Mouse (Mus musculus): ENCODE measurements at regions not wholly inside any gene's neighbourhood (a gene's known extent, or its start where the extent isn't known, plus 50 kb on each side); places are given as distances from the start of the nearest gene placed in this dataset.

GRCm38 (mm10) chr15:72381744-72382143 lies 1452.6 kb upstream of the Gm6569 start:
- no peaks in the 10 kb centered on the region for H3K4me1 ChIP-seq (ENCODE audit: control insufficient read depth in 1 of 2, insufficient read depth in 2 of 2)
- TF ChIP-seq MYC (IDR thresholded peaks at IDR 0.05; ENCODE audit: low read depth, low read length) (no peak), ZKSCAN1 (IDR thresholded peaks at IDR 0.05; ENCODE audit: borderline replicate concordance, low read depth, low read length) (no peak), NELFE (IDR thresholded peaks at IDR 0.05; ENCODE audit: low read depth, low read length) (no peak), USF2 (conservative IDR thresholded peaks at IDR 0.05; ENCODE audit: low read depth, low read length) (no peak), ZNF384 (IDR thresholded peaks at IDR 0.05; ENCODE audit: low read depth, low read length) (no peak), CTCF (conservative IDR thresholded peaks at IDR 0.05 in 1 of 2, IDR thresholded peaks at IDR 0.05 in 1 of 2; ENCODE audit: low read depth in 2 of 2, low read length in 2 of 2) (no peak), NRF1 (IDR thresholded peaks at IDR 0.05; ENCODE audit: low read depth, low read length) (no peak)
- dilution Hi-C loops (cut with MboI; ENCODE audit: extremely low pct_ligation_motif_present, extremely low pct_unique_long_range_greater_than_20kb, low sequenced_read_pairs) (no loop called here), in situ Hi-C loops (cut with MboI; ENCODE audit: low pct_ligation_motif_present, low pct_unique_long_range_greater_than_20kb, low sequenced_read_pairs) (no loop called here)
- H3K9ac ChIP-seq (ENCODE audit: insufficient read depth, low read depth), result no peak overlapping the region
- DNase-seq (ENCODE audit: extremely low read depth), result no peak
- peaks cover 2% of the 10 kb centered on the region for H3K9me3 ChIP-seq (replicated peaks; ENCODE audit: low read length)
- H3K36me3 ChIP-seq (replicated peaks in 1 of 2; ENCODE audit: control insufficient read depth in 1 of 2, insufficient read depth in 1 of 2, low read length in 1 of 2), result no peaks in the 10 kb centered on the region
- no peak overlapping the region for H3K4me2 ChIP-seq (ENCODE audit: insufficient read depth, low read depth, poor library complexity, severe bottlenecking)
- H3K4me3 ChIP-seq (replicated peaks in 1 of 3; ENCODE audit: low read depth in 2 of 3, low read length in 2 of 3, poor library complexity in 1 of 3), result no peak overlapping the region
- H3K79me2 ChIP-seq (replicated peaks; ENCODE audit: control insufficient read depth, extremely low read depth, insufficient read depth, poor library complexity, severe bottlenecking), result no peaks in the 10 kb centered on the region
- H3K27ac ChIP-seq (ENCODE audit: insufficient read depth, low read depth), result no peak overlapping the region
- H3K27me3 ChIP-seq (replicated peaks), result peaks cover 2% of the 10 kb centered on the region

GRCm38 (mm10) chr15:72382521-72382920 lies 1451.8 kb upstream of the Gm6569 start:
- peaks cover 1% of the 10 kb centered on the region for H3K27me3 ChIP-seq (replicated peaks)
- no peak for TF ChIP-seq JUN (IDR thresholded peaks at IDR 0.05; ENCODE audit: insufficient read depth, low read depth, low read length)
- TF ChIP-seq CHD1 (IDR thresholded peaks at IDR 0.05; ENCODE audit: low read depth, low read length), result no peak
- no peak for TF ChIP-seq CTCF (conservative IDR thresholded peaks at IDR 0.05 in 1 of 2, IDR thresholded peaks at IDR 0.05 in 1 of 2; ENCODE audit: low read depth in 2 of 2, low read length in 2 of 2)
- TF ChIP-seq ELF1 (IDR thresholded peaks at IDR 0.05; ENCODE audit: low read depth, low read length), result no peak
- in situ Hi-C loops (cut with MboI; ENCODE audit: low pct_ligation_motif_present, low pct_unique_long_range_greater_than_20kb, low sequenced_read_pairs), result no loop called here
- no peaks in the 10 kb centered on the region for H3K4me1 ChIP-seq (ENCODE audit: control insufficient read depth in 1 of 2, insufficient read depth in 2 of 2)
- no peak for DNase-seq (ENCODE audit: extremely low read depth)
- H3K27ac ChIP-seq (ENCODE audit: insufficient read depth, low read depth), result no peak overlapping the region
- H3K9ac ChIP-seq (ENCODE audit: insufficient read depth, low read depth), result no peak overlapping the region
- H3K36me3 ChIP-seq (replicated peaks in 1 of 2; ENCODE audit: control insufficient read depth in 1 of 2, insufficient read depth in 1 of 2, low read length in 1 of 2), result no peaks in the 10 kb centered on the region
- dilution Hi-C loops (cut with MboI; ENCODE audit: extremely low pct_ligation_motif_present, extremely low pct_unique_long_range_greater_than_20kb, low sequenced_read_pairs), result no loop called here
- H3K4me2 ChIP-seq (ENCODE audit: insufficient read depth, low read depth, poor library complexity, severe bottlenecking), result no peak overlapping the region
- no peaks in the 10 kb centered on the region for H3K79me2 ChIP-seq (replicated peaks; ENCODE audit: control insufficient read depth, extremely low read depth, insufficient read depth, poor library complexity, severe bottlenecking)
- H3K9me3 ChIP-seq (replicated peaks; ENCODE audit: low read length), result peaks cover 2% of the 10 kb centered on the region
- H3K4me3 ChIP-seq (replicated peaks in 1 of 3; ENCODE audit: low read depth in 2 of 3, low read length in 2 of 3, poor library complexity in 1 of 3), result no peak overlapping the region

GRCm38 (mm10) chr15:72383062-72383461 lies 1451.3 kb upstream of the Gm6569 start:
- Histone ChIP-seq H3K27ac (ENCODE audit: insufficient read depth, low read depth) (no peak overlapping the region), H3K27me3 (replicated peaks) (no peaks in the 10 kb centered on the region), H3K4me2 (ENCODE audit: insufficient read depth, low read depth, poor library complexity, severe bottlenecking) (no peak overlapping the region), H3K9me3 (replicated peaks; ENCODE audit: low read length) (peaks cover 2% of the 10 kb centered on the region), H3K4me1 (ENCODE audit: control insufficient read depth in 1 of 2, insufficient read depth in 2 of 2) (no peaks in the 10 kb centered on the region), H3K36me3 (replicated peaks in 1 of 2; ENCODE audit: control insufficient read depth in 1 of 2, insufficient read depth in 1 of 2, low read length in 1 of 2) (no peaks in the 10 kb centered on the region), H3K4me3 (replicated peaks in 1 of 3; ENCODE audit: low read depth in 2 of 3, low read length in 2 of 3, poor library complexity in 1 of 3) (no peak overlapping the region), H3K9ac (ENCODE audit: insufficient read depth, low read depth) (no peak overlapping the region), H3K79me2 (replicated peaks; ENCODE audit: control insufficient read depth, extremely low read depth, insufficient read depth, poor library complexity, severe bottlenecking) (no peaks in the 10 kb centered on the region)
- in situ Hi-C loops (cut with MboI; ENCODE audit: low pct_ligation_motif_present, low pct_unique_long_range_greater_than_20kb, low sequenced_read_pairs), result no loop called here
- dilution Hi-C loops (cut with MboI; ENCODE audit: extremely low pct_ligation_motif_present, extremely low pct_unique_long_range_greater_than_20kb, low sequenced_read_pairs), result no loop called here
- no peak for TF ChIP-seq JUND (conservative IDR thresholded peaks at IDR 0.05; ENCODE audit: low read depth, low read length)
- TF ChIP-seq HCFC1 (IDR thresholded peaks at IDR 0.05; ENCODE audit: low read depth, low read length), result no peak
- no peak for TF ChIP-seq MAFK (IDR thresholded peaks at IDR 0.05; ENCODE audit: insufficient replicate concordance, low read length)
- no peak for TF ChIP-seq NELFE (IDR thresholded peaks at IDR 0.05; ENCODE audit: low read depth, low read length)
- TF ChIP-seq BHLHE40 (IDR thresholded peaks at IDR 0.05; ENCODE audit: low read depth, low read length), result no peak
- TF ChIP-seq MYC (IDR thresholded peaks at IDR 0.05; ENCODE audit: low read depth, low read length), result no peak
- TF ChIP-seq ZMIZ1 (IDR thresholded peaks at IDR 0.05; ENCODE audit: low read depth, low read length), result no peak
- no peak for TF ChIP-seq PAX5 (IDR thresholded peaks at IDR 0.05; ENCODE audit: low read length)
- TF ChIP-seq IRF4 (IDR thresholded peaks at IDR 0.05; ENCODE audit: low read depth, low read length), result no peak
- no peak for TF ChIP-seq NRF1 (IDR thresholded peaks at IDR 0.05; ENCODE audit: low read depth, low read length)
- no peak for TF ChIP-seq POLR2A (IDR thresholded peaks at IDR 0.05; ENCODE audit: low read depth, low read length)
- TF ChIP-seq SMC3 (IDR thresholded peaks at IDR 0.05; ENCODE audit: low read depth, low read length), result no peak
- TF ChIP-seq TBP (conservative IDR thresholded peaks at IDR 0.05; ENCODE audit: low read depth, low read length), result no peak
- TF ChIP-seq POLR2AphosphoS2 (IDR thresholded peaks at IDR 0.05; ENCODE audit: low read depth, low read length), result no peak
- no peak for TF ChIP-seq CTCF (conservative IDR thresholded peaks at IDR 0.05 in 1 of 2, IDR thresholded peaks at IDR 0.05 in 1 of 2; ENCODE audit: low read depth in 2 of 2, low read length in 2 of 2)
- TF ChIP-seq ZNF384 (IDR thresholded peaks at IDR 0.05; ENCODE audit: low read depth, low read length), result no peak
- no peak for TF ChIP-seq USF1 (IDR thresholded peaks at IDR 0.05; ENCODE audit: low read depth, low read length)
- TF ChIP-seq KAT2A (IDR thresholded peaks at IDR 0.05; ENCODE audit: insufficient replicate concordance, low read length), result no peak
- TF ChIP-seq UBTF (IDR thresholded peaks at IDR 0.05; ENCODE audit: low read depth, low read length), result no peak
- no peak for DNase-seq (ENCODE audit: extremely low read depth)
